Mouse (Mus musculus) heart, adult 8-10 months (tissue): ENCODE measurements at regions not wholly inside any gene's neighbourhood (a gene's known extent, or its start where the extent isn't known, plus 50 kb on each side); places are given as distances from the start of the nearest gene placed in this dataset.

ENCODE experiments used
- DNase-seq: peaks from one replicate; pipeline ENCODE4 v3.0.0; 2022; ENCODE audit warnings: low spot score

- DNase-seq = no peak
These were observed 221.9 kb downstream of the Klf5 start for GRCm38 (mm10) chr14:99520343-99520742.

GRCm38 (mm10) chr14:99521954-99522523, 223.5 kb downstream of the Klf5 start:
- no peak for DNase-seq

GRCm38 (mm10) chr14:99535781-99536180, 237.3 kb downstream of the Klf5 start:
- no peak for DNase-seq

- no peak for DNase-seq
These were observed 238.8 kb downstream of the Klf5 start for GRCm38 (mm10) chr14:99537286-99537685.

- no peak for DNase-seq
These were observed 243.2 kb downstream of the Klf5 start for GRCm38 (mm10) chr14:99541716-99542115.

- no peak for DNase-seq
These were observed 249.4 kb downstream of the Klf5 start for GRCm38 (mm10) chr14:99547931-99548330.

- DNase-seq = no peak
These were observed 250.1 kb downstream of the Klf5 start for GRCm38 (mm10) chr14:99548363-99549248.

- DNase-seq = no peak
These were observed 265.5 kb downstream of the Klf5 start for GRCm38 (mm10) chr14:99564024-99564423.

GRCm38 (mm10) chr14:99574146-99574545, 275.7 kb downstream of the Klf5 start:
- DNase-seq = no peak

- no peak for DNase-seq
These were observed 280.2 kb downstream of the Klf5 start for GRCm38 (mm10) chr14:99578665-99579064.

GRCm38 (mm10) chr14:99579271-99579759, 280.8 kb downstream of the Klf5 start:
- DNase-seq = no peak

- DNase-seq = no peak
These were observed 281.3 kb downstream of the Klf5 start for GRCm38 (mm10) chr14:99579765-99580266.

- DNase-seq = no peak
These were observed 285.7 kb downstream of the Klf5 start for GRCm38 (mm10) chr14:99584144-99584543.

GRCm38 (mm10) chr14:99586029-99586428, 287.5 kb downstream of the Klf5 start:
- DNase-seq = no peak

GRCm38 (mm10) chr14:99590854-99591470, 292.5 kb downstream of the Klf5 start:
- no peak for DNase-seq

GRCm38 (mm10) chr14:99592922-99593321, 294.4 kb downstream of the Klf5 start:
- DNase-seq = no peak

- DNase-seq = no peak
These were observed 295.4 kb downstream of the Klf5 start for GRCm38 (mm10) chr14:99593864-99594263.

GRCm38 (mm10) chr14:99601900-99602299, 303.4 kb downstream of the Klf5 start:
- no peak for DNase-seq

- no peak for DNase-seq
These were observed 304.8 kb downstream of the Klf5 start for GRCm38 (mm10) chr14:99603257-99603656.

GRCm38 (mm10) chr14:99605351-99606100, 307.0 kb downstream of the Klf5 start:
- no peak for DNase-seq

GRCm38 (mm10) chr14:99609003-99609402, 310.5 kb downstream of the Klf5 start:
- DNase-seq = no peak

GRCm38 (mm10) chr14:99611435-99611834, 312.9 kb downstream of the Klf5 start:
- DNase-seq = no peak
